In the genomic region with DNA sequence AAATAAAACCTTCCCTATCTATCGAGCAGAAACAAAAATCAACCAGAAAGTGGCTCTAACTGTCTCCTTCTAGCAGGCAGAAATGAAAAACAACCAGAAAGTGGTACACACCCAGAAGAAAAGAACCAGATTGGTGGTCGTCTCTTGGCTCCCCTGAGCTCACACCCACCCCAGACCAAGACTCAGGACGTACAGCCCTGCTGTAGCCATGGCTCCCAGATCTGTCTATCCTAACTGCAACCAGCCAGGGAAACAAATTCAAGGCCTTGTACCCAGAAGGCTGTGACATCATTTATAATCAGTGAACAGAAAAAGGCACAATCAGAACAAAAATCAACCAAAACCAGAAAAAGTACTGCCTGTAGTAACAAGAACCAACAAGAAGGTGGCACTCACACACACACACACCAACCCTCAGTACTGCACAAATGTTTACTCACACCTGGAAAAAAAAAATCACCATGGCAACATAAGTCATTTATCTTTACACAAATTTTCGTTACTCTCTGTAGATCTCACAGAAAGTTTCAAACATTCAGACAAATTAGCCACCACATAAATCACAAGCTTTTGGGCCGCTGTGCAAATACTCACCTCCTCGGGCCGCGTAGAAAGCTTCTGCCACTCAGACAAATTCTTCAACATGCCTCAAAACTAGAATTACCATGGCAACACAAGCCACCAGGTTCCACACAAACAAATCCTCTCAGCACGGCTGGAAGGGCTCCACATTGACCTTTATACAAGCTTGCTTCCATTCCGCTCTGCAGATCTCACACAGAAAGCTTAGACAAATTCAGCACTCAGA, we compare ENCODE assay signal across 9 mouse cellular contexts.
DNase-seq lines count a peak whose midpoint lies in the region; ATAC-seq lines count a peak whose summit lies in the region.
"Had no signal": no experiment of that assay in that cellular context is flagged by ENCODE, and none has a peak within 500 bp of the region (broad histone marks: within the 10 kb centered on the region; RNA-seq: fewer than 3 reads in every experiment).

No protein-coding gene starts in this region.

- no peak overlapping the region; the same call in 1 of the 2 replicates for H3K4me2 ChIP-seq in embryonic facial prominence, embryonic 14.5 days (ENCODE audit: low read depth, low read length)
- 0 out of 2 replicates have a peak overlapping the region, but pooled peaks have one; percentile 19 for H3K4me2 ChIP-seq in neural tube, embryonic 12.5 days (replicated peaks)

- peak overlapping the region; percentile 65; the same call in 1 of the 2 replicates for H3K27ac ChIP-seq in embryonic facial prominence, embryonic 14.5 days (replicated peaks; ENCODE audit: low read depth, low read length)
- H3K27ac ChIP-seq in neural tube, embryonic 12.5 days = no peak overlapping the region

- H3K4me1 ChIP-seq in embryonic facial prominence, embryonic 14.5 days (ENCODE audit: control insufficient read depth, insufficient read depth, low read length) = 0 out of 2 replicates have a peak, but pooled peaks cover 4% of the 10 kb centered on the region
- peaks cover 6% of the 10 kb centered on the region for H3K4me1 ChIP-seq in neural tube, embryonic 12.5 days

- H3K9me3 ChIP-seq in embryonic facial prominence, embryonic 14.5 days (ENCODE audit: control insufficient read depth, low read length) = no peaks in the 10 kb centered on the region
- no peaks in the 10 kb centered on the region for H3K9me3 ChIP-seq in neural tube, embryonic 12.5 days
- H3K9me3 ChIP-seq: G1E had no signal

- no peaks in the 10 kb centered on the region for H3K27me3 ChIP-seq in embryonic facial prominence, embryonic 14.5 days (replicated peaks; ENCODE audit: control insufficient read depth, insufficient read depth, low read length)
- H3K27me3 ChIP-seq in neural tube, embryonic 12.5 days (replicated peaks) = no peaks in the 10 kb centered on the region

- no peaks in the 10 kb centered on the region for H3K36me3 ChIP-seq in embryonic facial prominence, embryonic 14.5 days (ENCODE audit: control insufficient read depth, insufficient read depth, low read length)
- H3K36me3 ChIP-seq in neural tube, embryonic 12.5 days = no peaks in the 10 kb centered on the region
- H3K36me3 ChIP-seq: G1E had no signal

- no peak overlapping the region for H3K9ac ChIP-seq in embryonic facial prominence, embryonic 14.5 days (ENCODE audit: low read depth, low read length)
- no peak overlapping the region for H3K9ac ChIP-seq in neural tube, embryonic 12.5 days

- peak; percentile 6 to 8 for DNase-seq in cerebellum, postnatal 14 days
- peak; percentile 65 for DNase-seq in embryonic facial prominence, embryonic 14.5 days (ENCODE audit: low spot score)
- DNase-seq in kidney, postnatal 4 days = peak; percentile 13 to 26
- DNase-seq in spleen, postnatal 14 days (ENCODE audit: low spot score in 2 of 2) = no peak
- DNase-seq in gastrocnemius, postnatal 10 days = no peak

- H3K4me3 ChIP-seq in embryonic facial prominence, embryonic 14.5 days (ENCODE audit: low read depth, low read length) = no peak overlapping the region
- no peak overlapping the region for H3K4me3 ChIP-seq in neural tube, embryonic 12.5 days

- ATAC-seq in cerebellum, adult (ENCODE audit: insufficient number of reproducible peaks, low FRiP score, low TSS enrichment) = no peak
- peak; percentile 41 for ATAC-seq in CD4-positive, CD25-positive, alpha-beta regulatory T cell, adult 4 months
- ATAC-seq in embryonic facial prominence, embryonic 14.5 days (ENCODE audit: low read depth) = peak; percentile 47
- ATAC-seq in neural tube, embryonic 12.5 days (ENCODE audit: low FRiP score, low read depth) = peak; percentile 65; the same call in 1 of the 2 replicates

- WGBS in embryonic facial prominence, embryonic 14.5 days = 43% methylated on average over 10 of the region's 10 CpGs
- WGBS in neural tube, embryonic 12.5 days = 34% methylated on average over 10 of the region's 10 CpGs

Comparison
In these comparisons a context has a peak if more than half of its experiments do, and no peak if none do; other contexts are left out.
1. DNase-seq: peak in cerebellum, postnatal 14 days (2 of 2), embryonic facial prominence, embryonic 14.5 days (single experiment) and kidney, postnatal 4 days (2 of 2); none in spleen, postnatal 14 days (0 of 2) and gastrocnemius, postnatal 10 days (single experiment).